Mouse (Mus musculus): ENCODE measurements around the gene Osmr.
A peak's percentile ranks its signal among the peaks of the same experiment; 100 is the strongest.

Osmr gene

DNA sequence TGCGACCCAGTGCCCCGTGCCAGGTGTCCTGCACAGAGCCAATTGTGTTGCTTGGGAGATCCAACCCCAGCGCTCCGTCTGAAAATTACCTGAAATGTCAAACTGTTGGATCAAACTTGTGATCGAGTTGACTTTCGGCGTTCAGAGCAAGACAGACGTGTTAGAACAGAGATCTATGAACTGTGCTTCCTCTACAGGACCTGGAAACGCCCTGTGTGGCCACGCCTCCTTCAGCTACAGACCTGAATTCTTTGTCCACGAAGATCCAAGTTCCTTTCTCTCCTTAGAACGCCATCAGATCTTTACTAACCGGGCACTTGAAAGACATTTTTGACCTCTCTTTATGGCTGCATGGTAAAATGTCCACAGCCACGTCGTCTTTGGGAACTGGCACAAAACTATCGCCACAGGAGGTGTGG, at the start of gene Osmr:
TSS of gene Osmr (minus strand) at position 369 of the 419 bp plus-strand sequence.
- DNase-seq, result peak in 1 of 2 experiments; percentile 12

DNA sequence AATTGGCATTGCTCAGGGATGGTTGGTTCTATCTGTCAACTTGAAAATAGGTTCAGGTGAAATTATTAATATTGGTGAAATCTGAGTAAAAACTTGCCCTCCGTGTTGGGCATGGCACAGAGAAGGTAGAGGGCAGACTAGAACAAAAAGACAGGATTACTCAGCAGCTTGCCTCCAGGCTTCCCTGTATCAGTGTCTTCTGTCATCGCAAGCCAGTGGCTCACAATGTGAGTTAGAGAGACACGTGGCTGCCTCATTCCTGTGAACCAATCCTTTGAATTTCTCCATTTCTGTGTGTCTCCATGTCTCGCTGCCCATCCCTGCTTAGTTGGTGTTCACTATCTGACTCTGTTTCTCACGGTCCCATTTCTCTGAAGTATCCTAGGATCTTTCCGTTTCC, 44.6 kb upstream of the Osmr start:
- DNase-seq, result no peak

DNA sequence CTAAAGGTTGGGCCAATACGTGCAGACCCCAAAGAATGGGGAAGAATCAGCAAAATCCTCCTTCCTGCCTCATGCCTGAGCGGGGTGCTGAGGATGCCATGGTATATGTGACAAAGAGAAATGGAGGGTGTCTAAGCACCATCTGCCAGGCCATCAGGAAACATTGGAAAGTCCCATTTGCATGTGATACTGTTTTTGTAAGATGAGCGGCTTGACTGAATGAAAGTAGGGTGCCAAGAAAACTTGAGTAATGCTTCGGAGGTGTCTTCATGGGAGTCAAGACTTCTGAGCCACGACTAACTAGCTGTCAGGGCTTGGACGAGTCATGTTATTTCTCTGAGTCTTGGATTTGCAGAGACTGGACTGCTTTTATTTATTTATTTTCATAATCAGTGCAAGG, 39.4 kb upstream of the Osmr start:
- DNase-seq, result peak in 1 of 2 experiments; percentile 16

DNA sequence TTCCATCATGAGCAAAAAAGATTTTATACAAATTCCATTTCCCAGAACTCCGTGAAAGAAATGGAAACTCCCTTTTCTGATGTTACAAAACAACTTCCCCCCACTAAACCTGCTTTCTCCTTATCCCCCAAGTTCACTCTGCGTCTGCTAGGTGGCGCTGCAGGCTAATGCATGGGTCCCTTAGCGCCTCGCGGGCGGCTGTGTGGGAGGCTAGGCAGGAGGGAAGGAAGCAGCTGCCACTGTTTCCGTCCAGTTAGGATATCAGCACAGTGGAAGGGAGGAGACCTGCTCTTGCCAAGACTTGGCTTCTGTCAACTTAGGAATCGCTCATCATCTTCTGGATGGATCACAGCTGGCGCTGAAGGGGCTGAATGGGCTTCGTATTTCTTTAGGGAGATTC, 34.9 kb upstream of the Osmr start:
- DNase-seq, result peak; percentile 94 to 95

DNA sequence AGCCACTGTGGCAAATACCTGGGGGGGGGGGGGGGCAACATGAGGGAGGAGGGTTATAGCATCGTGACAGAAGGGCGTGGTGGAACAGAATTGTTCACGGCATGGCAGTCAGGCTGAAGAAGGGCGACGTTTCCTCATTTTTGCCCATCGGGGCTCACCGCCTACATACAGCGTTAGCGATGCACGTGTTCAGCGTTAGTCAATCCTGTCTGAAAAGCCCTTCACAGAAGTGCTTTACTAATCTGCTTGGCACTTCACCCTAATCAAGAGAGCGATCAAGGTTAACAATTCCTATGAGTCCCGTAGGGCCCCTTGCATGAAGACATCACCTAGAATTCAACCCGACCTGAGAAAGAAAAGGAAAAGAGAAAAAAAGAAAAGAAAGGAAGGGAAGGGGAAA, 34.3 kb upstream of the Osmr start:
- DNase-seq, result no peak

DNA sequence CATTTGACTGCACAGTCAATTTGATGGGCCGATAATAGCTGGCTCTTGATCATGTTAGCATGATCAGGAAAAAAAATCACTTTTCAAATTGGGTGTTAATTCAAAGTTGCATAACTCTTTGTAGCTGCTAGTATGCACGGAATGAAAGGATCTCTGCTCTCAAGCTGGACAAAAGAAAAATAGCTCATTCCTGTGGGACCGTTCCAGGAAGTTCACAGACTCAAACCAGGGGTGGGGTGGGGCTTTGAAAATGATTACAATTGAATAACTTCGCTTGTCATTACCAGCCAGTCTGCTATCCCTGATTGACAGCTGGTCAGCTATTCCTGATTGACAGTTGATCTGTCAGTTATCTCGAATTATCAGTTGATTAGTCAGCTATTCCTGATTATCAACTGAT, 33.8 kb upstream of the Osmr start:
- no peak for DNase-seq

DNA sequence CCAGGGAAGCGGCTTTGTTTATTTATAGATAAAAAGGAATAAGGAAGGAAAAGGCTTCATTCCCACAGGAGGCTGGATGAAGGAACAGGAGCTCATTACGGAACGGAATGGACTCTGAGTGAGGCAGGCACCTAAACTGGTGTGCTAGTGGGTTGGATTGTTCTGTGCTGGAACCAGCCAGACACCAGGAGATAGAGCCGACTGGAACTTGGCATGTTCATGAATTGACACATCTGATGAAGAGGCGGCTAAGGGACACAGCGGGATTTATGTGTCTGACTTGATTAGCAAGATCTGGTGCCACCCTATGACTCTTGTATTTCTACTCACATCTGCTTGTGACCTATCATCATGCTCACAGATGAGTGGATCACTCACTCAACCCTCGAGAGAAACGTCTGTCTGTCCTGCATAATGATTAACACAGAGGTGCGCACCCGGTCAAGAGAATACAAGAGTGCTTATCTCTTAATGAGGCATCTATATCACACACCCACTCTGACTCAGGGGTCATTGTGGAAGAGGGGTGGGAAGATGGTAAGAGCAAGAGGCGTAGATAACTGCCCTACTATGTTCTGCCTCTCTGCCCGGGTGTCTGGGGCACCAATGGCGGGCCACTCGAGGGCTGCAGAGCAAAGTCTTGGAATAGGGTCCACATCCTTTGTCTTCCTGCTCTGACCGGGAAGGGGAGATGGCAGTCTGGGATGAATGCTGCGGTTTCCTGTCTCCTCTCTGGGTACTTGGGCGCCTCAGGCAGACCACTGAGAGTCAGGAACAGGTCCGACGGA, 31.7 kb upstream of the Osmr start:
- no peak for DNase-seq

DNA sequence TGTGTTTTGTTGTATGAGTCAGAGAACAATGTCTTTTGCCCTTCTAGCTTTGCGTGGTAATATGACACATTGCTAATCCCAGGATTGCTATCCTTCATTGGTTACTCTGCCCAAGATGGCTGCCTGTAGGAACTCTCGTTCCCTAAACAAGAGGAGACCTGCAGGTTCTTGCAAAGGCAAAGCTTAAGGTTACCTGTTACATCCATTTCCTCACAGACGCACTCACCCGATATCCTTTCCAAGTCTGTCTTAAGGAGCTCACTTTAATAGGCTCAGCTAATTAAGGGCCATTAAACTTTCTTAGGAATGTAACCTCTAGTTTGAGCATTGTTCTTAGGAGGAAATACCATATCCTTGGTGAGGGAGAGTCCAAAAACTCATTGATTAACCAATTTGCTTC, 31.0 kb upstream of the Osmr start:
- DNase-seq, result no peak

DNA sequence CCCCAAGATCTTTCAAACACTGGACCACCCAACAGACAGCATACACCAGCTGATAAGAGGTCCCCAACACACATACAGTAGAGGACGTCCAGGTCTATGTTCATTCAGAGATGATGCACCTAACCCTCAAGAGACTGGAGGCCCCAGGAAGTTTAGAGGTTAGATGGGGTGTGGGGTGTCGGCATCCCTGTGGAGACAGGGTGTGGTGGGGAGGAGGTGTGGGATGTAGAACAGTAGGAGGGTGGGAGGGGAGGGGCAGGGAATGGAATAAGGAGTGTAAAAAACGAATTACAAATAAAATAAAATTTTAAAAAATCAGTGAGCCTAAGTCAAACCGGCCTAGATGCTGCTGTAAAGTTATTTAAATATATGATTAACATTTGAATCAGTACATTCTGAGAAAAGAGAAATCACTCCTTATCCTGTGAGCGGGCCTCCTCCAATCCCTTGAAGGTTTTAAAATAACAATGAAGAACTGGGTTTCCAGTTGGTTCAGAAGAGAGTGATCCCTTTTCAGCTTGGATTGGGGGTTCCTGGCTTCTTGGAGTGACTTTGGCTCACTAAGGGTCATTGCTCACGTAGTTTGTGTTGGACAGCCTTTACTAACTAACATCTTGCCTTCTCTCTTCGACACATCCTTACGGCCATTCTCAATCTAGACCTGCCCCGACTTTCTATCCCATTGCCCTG, 28.7 kb upstream of the Osmr start:
- DNase-seq, result no peak

DNA sequence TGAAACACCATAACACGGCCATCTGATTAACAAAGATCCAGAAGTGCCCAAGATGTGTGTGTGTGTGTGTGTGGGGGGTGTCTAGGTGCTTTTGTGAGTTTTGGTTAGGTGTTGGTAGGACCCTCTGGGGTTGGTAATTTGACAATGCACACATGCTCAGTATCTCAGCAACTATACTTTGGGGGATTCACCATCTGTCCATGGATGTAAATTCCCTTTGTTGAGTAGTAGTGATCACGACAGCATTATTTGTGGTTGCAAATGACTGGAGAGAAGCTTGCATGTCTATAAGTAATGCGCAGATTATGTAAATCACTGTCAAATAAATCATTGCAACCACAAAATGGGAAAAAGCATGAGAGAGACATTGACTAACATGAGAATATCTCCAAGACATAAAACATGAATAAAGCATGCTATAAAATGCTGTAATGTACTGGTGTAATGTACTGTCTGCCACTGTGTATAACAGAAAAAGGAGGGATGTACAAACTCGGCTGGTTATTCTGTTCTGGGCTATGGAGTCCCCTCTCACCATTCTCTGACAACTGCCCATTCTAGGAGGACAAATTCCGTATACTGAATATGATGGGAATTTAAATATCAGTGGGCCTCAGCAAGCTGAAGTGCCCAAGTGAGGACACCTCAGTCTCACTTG, 27.3 kb upstream of the Osmr start:
- DNase-seq, result no peak

DNA sequence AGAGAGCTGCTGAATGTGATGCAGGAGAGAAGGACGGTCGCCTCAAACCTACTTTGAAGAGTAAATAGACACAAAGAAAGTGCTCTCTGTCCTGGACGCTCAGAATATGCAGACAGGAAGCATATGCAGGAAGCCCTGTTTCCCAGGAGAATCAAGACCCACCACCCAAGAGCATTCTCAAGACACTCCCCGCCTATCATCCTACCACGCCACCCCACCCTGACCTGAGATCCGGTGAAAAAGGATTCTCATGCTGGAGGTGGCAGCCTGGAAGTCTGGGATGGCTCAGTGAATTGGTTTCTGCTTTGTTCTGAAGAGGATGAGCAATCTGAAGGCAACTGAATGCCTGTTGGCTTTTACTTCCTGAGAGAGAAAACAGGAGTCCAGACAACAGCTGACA, 26.5 kb upstream of the Osmr start:
- DNase-seq, result no peak

DNA sequence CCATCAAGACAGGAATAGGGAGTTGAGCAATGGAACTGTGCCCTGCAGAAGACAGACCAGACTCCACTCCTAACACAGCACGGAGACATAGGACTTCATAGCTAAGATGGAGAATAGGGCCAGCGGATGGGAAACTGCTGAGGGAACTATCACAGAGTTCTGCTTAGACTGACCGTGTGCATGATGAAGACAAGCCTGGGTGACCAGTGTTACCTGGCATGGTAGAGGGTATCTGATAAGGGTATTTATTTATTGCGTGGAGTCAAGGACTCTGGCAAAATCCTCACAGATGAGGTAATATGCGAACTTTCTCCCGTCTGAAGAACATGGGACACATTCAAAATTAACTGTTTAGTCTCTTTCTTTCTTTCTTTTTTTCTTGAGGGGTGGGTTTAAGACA, 9.5 kb upstream of the Osmr start:
- no peak for DNase-seq

DNA sequence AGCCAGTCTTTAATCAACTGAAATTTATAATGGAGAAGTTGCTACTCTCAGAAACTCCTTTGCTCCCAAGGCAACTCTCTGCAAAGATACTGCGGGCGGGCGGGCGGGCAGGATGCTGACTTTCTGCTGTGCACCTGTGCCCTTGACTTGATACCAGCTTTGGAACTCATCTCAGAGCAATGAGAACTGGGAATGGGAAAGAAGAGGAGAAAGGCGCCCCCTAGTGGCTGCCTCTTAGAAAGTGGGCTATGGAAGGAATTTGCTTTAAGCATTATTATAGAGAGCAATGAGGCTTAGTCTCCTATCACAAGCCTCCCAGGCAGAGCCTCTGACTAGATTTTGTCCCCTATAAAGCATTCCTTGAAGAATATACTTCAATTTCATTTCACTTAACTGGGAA, 9.0 kb upstream of the Osmr start:
- DNase-seq, result peak; percentile 78 to 82

DNA sequence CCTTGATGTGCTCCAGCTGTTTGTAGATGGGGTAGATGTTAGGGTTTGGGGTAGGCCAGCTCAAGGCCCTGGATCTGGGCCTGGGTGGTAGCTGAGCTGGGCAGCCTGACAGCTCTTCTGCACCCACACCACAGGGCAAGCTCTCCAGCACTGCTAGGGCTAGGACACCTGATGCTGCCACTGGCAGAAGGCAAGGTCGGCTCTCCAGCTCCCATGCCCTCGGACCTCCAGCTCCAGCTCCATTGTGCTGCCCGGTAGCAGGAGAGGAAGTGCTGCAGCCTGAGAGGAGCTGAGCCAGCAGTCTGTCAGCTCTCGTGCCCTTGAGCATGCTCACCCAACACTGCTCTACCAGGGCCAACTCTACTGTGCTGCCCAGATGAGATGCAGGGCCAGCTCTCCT, 8.3 kb upstream of the Osmr start:
- DNase-seq, result peak; percentile 5 to 10

DNA sequence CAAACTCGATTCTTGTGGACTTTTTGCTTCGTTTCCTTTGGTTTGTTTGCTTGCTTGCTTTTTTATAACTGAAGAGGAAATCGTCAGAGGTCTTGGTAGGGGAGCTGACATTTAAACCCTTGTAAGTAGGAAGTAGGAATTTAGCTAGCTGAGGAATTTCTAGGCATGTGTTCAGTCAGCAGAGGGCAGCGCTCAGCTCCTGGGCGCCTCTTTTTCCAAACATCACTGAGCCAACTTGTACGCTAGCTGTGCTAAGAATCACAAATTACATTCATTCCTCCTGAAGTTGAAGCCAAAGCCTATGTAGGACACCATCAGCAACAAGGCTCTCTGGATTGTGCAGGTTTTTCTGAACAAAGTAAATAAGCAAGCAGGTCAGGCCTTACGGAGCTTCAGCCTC, 7.4 kb upstream of the Osmr start:
- peak; percentile 49 for DNase-seq

DNA sequence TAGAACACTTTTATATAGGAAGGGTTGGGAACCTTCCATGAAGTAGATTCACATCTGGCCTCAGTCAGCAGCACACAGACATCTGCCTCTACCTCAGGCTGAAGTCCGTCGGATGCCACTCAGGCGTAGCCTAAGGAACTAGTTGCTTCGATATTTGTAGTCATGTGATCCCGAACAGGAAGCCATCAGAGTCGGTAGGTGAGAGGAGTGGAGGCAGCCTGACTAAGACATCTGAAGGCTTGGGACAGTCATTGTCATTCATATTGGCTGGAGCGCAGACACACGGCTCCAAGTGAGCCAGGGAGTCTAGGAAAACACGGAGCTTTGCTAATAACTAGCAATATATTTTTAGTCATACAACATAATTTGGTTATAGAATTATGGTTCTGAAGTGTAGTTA, 6.4 kb upstream of the Osmr start:
- DNase-seq, result no peak

DNA sequence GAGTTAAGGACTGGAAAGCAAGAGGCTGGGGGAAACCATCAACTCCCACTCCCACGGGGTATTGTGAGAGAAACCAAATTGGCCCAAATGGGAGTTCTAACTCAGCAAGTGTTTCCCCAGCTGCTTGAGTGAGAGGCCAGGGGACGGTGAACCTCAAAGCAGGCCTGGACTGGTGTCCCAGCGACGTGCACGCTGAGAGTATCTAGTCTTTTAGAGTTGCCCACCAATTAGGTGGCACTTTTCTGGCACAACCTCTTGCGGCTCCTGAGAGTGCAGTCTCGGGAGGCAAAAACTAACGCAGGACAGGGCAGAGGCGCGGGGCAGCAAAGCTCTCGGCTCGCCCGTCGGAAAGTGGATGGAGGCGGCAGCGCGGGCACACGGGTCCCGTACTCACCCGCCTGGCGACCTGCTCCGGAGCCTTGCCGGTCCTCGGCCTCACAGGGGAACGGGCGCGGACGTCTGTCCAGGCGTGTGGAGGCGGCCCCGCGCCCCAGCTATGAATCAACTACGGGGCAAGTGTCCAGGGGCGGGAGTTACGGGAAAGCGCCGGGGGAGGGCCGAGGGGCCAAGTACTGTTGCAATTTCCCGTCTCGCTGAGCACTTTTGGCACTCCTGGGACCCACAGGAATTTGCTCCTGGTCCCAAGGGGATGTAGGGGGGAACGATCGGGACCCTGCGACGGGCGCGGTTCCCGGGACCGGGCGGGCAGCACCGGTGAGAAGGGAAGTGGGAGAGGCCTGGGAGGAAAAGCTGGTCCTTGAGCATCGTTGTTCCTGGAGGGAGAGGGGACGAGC, 765 bp downstream of the Osmr start:
- peak; percentile 32 to 54 for DNase-seq

DNA sequence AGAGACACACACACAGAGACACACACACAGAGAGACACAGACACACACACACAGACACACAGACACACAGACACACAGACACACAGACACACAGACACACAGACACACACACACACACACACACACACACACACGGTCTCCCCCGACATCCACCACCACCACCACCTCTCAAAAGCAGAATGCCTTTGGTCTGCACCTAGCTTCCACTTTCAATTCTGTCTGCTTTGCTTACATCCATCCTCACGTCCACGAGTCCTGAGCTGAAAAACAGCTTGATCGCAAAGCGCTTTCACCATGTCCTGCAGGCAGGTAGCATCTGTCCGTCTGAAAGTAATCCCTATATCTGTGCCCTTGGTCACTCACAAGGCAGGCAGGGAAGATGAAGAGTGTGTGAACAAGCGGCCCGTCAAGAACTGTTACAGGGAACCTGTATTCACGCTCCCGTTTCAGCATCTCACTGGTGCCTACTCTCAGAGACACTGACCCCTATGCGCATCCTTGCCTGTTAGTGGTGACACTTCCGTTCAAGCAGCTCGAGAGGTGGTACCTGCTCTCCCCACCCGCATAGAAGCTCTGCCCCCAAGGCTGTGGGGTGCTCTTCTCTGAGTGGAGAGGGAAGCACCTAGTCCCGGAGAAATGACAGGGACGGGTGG, 1.5 kb downstream of the Osmr start:
- DNase-seq, result peak in 1 of 2 experiments; percentile 8

DNA sequence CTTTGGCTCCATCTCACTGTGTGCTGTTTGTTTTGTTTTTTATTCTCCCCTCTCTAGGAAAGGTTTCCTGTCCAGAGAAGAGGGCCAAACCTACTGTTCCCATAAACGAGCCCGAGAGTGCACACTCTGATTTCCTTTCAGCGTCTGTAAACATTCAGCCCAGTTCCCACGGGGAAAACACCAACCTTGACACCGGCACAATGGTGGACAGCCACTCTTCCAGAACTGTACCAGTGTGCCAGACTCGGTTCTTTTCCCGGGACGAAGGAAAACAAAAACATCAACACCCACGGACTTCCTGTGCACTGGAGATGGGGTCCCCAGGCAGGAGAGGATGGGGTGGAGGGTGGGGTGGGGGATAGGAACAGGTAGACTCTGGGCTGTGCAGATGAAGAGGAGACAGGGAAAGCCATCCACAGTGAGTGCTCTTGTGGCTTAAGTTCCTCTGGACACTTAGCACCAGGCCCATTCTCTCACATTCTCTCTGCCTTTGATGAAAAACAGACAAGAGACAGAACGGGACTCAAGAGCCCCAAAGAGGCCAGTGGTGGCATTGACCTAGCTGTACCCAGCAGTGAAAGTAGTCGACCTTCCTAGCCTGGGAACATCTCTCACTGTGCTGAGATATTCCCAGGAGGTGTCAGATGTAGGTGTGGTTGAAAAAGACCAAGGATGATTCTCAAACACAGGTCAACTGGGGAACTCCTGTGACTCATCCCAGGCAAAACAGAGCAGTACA, 3.0 kb downstream of the Osmr start:
- no peak for DNase-seq

DNA sequence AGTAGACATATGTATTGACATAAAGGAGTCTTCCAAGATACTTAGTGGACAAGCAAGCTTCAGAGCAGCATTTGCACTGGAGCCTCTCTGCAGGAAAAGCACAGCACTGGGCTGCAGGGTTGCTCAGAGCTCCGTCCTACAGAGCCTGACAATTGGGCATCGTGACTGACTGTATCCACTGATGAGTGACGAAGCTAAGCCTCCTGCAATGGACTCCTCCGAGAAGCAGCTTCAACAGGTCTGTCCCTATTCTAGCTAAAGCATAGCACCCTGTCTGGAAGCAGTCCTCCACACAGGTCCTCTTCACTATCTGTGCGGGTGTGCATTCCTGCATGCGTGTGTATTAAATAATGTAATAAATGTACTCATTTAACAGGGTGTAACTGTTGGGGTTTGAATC, 7.9 kb downstream of the Osmr start:
- no peak for DNase-seq

DNA sequence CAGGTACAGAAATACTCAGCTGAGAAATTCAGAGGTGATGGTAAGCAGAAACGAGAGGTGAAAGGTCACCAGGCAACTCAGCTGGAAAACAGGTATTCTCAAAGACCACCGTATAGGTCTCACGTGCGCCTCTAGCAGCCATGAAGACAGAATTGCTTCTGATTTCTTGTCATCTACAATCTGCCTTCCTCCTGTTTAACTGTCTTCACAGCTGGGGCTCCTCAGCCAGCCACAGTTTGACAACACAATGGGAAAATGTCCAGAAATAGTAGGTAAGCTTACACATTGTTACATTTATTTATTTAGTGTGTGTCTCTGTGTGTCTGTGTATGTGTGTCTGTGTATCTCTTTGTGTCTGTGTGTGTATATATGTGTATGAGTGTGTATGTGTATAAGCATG, 12.6 kb downstream of the Osmr start:
- DNase-seq, result no peak

DNA sequence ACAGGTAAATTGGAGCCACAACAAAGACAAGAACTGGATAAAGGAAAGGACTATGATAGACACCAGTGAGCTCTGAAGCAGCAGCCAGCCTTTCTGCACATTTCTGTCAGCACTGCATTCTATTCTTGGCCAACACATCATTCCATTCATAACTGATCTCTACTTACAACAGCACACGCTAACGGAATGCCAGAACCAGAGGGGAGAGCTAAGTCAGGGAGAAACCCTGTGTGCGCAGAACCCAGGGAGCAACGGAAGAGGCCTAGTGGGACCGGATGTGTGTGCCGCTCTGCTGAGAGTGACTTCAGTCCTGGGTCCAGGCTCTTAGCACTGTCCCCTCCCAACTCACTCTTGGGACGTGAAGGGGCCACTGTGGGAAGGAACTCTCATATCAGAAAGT, 13.2 kb downstream of the Osmr start:
- DNase-seq, result no peak
